Mouse (Mus musculus) fat pad, adult 2 months (tissue): Measurements from ENCODE around the gene Ankdd1a.

Experiments used
- DNase-seq: peaks from one replicate; pipeline ENCODE4 v3.0.0-alpha.2; 2011; ENCODE audit warnings: low read depth, low spot score; ENCODE audit errors: extremely low read depth

Ankdd1a gene

DNA sequence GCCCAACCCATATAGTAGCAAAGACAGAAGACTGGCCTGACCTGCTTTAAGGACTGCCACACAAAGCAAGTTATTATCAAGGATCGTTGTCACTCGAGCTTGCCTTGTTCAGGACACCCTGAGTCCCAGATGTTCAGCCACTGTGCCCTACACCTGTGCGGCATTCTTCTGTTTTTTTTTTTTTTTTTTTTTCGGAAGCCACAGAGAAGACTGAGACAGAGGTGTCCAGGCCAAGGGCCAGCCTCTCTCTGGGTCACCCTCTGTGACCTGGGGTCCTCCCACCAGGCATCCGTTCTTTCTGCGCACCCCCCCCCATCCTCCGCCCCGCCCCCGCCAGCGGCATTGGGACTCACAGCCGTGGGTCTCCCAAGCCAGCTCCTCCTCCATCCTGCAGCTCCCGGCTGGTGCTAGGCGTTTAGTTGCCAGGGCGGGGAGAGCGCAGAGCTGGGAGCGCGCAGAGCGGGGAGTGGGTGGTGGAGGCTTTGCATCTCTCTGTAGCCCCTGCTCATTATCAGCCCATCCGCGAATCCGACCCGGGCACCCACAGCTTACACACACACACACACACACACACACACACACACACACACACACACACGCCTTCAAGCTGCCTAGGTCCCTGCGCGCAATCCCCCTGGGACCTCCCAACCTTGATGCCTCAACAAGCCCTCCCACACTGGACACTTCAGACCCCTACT is at the start of gene Ankdd1a:
Gene Ankdd1a, minus strand, starts transcription at position 387 of the 698 bp plus-strand sequence.
- DNase-seq: no peak

DNA sequence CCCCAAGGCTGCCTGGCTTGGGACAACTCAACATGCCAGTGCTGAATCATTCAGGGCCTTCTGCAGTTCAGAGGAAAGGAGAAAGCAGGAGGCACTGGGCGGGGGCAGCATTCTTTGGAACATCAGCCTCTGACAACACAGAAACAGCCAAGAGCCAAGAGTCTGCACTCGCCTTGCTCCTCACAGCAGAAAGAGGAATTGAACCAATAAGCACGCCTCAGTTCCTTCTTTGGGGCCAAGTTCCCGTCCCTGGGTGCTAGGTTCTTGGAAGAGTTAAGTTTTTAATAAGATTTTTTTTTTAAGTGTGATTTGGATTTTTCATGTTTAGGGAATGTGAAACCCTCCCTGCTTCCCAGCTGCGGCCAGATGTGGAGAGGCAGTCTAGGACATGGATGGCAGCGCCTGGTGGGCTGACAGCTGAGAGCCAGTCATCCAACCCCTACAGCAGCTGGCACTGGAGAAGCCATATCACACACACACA is 49.5 kb upstream of the Ankdd1a start:
- DNase-seq: no peak

DNA sequence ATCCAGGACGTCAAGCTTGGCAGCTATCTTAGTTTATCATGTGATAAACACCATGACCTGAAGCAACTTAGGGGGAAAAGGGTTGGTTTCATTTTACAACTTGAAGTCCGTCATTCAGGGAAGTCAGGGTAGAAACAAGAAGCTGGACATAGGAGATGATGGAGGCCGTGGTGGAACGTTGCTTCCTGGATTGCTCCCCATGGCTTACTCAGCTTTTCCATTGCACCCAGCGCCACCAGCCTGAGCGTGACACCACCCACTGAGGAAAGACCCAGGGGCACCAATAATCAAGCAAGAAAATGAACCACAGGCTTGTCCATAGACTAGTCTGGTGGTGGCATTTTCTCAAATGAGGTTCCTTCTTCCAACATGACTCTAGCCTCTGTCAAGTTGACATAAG is 48.8 kb upstream of the Ankdd1a start:
- DNase-seq: no peak

DNA sequence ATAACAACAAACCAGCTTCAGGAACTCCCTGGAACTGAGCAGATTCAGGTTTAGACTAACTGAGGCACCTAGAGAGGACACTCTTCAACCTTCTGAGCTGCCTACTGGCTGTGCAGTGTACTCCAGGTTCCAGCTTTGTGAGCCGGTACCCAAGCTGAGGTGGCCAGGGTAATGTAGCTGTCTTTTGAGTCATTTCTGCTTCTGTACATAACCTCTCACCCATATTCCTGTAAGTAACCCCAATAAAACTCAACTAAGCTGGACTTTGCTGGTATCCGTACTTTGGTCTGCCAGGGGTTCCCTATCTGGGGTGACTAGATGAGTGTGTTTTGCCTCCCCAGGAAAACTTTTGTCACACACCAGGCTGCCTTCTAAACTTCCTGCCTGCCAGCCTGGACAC is 44.7 kb upstream of the Ankdd1a start:
- DNase-seq: no peak

DNA sequence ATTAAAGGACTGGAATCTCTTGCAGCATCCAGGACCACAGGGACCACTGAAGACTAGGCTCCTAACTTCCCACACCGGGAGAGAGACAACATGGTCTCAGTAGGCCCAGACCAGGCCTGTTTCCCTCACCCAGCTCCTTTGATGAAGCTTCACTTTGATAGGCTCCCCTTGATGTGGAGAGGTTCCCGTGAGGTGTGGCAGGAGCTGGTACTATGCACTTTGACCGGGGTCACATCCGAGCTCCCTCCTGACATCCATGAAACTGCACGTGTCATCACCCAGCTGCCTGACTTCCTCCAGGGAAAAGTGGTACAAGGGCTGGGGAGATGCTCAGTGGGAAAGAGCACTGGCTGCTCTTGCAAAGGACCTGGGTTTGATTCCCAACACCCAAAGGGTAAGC is 43.1 kb upstream of the Ankdd1a start:
- no peak for DNase-seq

DNA sequence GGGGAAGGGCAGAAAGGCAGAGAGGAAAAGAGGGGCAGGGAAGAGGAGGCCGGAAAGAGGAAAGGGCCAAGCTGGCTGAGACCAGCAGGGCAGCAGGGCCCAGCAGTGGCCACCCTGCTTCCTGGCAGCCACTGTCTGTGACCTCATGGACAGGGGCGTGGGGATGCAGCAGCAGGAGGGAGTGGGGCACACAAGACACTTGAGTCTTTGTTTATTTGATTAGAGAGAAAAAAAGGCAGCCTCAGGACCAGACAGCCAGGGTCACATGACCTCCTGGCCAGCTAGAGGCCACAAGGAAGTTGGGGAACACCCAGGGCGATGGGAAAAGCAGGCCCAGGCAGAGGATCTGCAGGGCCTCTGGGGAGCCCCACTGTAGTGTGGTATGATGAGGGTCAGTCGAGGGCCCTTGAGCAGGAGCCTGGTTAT is 42.1 kb upstream of the Ankdd1a start:
- no peak for DNase-seq

DNA sequence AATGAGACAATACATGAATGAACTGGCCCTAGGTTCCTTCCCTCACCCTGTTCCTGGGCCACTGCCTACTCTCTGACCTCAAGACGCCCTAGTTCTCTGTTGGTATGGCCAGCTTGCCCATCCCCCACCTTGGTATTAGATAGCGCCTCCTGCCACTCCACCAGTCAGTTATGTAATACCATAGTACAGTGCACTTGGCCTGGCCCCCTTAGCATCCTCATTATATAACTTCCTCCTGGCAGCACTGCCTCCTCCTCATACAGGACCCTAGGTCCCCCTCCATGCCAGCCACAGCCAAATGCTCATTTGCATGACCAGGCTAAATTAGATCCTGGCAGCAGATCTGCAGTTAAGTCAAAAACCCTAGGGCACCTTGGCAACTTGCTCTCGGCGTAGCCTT is 41.0 kb upstream of the Ankdd1a start:
- DNase-seq: no peak

DNA sequence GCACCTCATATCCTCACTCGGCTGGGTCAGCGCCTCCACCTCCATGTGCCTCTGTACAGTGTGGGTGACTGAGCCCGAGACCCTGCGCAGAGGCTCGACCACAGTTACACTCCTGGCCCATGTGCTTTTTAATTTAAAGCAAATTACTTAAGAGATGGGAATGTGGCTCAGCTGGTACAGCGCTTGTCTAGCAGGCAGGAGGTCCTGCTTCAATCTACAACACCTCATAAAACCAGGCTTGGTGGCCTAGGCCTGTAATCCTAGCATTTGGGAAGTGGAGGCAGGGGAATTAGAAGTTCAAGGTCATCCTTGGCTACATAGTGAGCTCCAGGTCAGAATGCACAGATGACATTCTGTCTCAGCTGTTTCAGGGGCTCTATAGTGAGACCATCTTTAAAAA is 38.8 kb upstream of the Ankdd1a start:
- no peak for DNase-seq

DNA sequence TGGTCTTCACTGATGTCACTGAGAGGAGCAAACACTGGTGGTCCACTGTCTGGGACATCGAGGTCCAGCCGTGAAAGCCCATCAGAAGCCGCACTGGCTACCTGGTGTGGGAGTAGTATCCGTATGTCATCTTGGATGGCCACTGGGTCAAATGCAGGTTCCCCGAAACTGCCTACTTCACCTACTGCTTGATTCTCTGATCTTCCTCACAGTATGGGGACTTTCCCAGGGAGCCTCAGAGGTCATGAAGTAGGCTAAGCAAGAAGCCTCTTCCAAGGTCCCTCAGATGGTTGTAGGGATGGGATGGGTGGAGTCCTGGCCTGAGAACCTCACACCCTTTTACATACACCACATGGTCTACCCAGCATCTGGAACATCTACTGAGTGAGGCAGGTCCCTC is 37.0 kb upstream of the Ankdd1a start:
- no peak for DNase-seq

DNA sequence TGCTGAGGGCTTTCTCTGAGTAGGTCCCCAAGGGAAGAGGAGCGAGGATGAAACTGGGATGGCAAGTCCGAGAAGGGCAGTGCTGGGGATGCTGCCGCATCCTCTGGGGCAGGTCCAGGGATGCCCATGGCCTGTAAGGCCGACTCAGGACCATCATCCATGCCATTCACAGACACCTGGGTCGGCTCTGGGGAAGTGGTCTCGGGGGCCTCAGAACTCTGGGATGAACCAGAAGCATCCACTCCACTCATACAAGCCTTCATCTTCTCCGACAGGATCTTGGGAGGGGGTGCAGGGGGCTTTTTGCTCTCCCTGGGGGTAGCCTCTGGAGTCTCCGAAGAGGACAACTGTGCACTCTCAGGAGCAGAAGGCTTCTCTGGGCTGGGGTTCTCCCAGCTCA is 36.4 kb upstream of the Ankdd1a start:
- DNase-seq: no peak

DNA sequence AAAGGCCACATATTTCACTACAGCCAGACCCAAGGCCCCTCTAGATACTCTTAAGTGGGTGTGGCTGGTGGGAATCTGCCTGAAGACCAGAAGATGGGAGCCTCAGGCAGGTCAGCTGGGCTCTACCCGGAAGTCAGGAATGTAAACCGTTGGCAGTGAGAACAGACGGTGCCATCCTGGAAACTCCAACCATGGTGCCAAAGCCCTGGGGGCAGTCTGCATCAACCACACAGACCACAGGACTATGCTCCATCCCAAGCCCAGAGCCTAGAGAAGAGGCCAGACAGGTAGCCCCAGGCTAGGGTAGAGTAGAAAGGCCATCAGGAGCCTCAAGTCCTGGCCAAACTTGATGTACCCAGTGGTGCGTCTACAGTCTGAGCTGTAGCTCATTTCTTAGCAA is 35.6 kb upstream of the Ankdd1a start:
- DNase-seq: no peak

DNA sequence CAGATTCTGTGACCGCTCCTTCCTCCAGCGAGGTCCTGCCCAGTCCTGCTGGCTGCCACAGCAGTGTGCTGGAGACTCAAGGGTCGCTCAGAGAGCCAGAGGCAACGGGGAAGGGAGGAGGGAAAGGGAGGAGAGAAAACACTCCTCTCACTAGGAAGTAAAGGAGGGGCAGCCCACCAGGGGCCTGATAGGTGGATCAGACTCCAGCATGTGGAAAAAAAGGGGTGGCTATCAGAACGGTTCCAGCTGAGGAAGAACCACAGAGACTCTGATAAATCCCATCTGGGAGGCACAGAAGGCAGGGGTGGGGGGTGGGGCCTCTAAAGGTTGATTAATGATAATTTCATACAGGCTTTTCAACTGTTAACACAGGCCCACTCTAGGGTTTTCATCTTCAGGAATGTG is 35.0 kb upstream of the Ankdd1a start:
- no peak for DNase-seq

DNA sequence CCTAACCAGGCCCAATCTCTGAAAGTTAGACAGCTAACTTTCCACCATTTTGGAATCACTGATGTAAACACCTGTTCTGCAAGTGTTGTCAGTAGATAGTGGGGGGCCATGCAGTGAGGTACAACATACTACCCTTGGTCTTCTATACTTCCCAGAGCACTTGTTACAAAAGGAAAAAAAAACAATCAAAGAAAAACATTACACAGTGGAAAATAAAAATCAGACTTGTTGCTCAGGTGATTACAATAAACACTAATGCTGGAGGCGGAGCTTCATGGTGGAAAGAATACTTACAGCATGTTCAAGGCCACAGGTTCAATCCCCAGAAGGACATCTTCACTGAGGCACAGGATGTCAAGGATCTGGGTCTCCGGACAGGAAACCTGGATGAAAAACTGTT is 32.7 kb upstream of the Ankdd1a start:
- DNase-seq: no peak

DNA sequence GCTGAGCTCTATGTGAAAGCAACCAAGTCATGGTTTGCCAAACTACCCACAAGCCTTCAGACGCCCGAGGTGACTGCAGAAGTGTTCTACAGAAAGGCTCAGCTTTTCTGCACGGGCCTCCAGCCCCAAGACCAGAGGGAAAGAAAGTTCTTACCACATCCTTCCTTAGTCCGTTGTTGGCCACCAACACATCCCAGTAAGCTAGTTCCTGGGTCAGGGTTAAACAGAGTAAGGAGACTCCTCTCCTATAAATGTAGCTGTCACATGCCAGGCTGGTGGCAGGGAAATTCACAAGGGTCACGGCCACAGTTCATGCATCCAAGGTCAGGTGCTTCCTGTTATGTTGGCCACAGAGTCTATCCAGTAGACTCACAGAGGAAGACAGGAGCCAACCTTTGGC is 32.1 kb upstream of the Ankdd1a start:
- DNase-seq: no peak

DNA sequence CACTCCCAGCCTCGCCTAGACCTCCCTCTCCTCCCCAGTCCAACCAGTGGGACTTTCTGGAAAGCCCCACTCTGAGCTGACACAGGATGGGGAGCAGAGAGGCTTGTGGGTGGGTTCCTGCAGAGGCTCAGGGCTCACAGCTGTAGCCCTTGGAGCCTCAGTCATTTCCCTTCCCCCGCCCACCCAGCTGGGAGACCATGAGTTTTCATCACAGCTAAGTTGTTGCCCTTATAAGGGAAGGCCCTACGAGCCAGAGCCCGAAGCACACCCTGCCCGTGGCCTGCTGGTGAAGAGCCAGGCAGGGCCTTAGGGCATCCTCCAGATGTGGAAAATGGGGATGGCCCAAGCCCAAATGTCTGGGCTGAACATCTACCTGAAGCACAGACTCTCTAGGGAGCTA is 31.0 kb upstream of the Ankdd1a start:
- DNase-seq: no peak

DNA sequence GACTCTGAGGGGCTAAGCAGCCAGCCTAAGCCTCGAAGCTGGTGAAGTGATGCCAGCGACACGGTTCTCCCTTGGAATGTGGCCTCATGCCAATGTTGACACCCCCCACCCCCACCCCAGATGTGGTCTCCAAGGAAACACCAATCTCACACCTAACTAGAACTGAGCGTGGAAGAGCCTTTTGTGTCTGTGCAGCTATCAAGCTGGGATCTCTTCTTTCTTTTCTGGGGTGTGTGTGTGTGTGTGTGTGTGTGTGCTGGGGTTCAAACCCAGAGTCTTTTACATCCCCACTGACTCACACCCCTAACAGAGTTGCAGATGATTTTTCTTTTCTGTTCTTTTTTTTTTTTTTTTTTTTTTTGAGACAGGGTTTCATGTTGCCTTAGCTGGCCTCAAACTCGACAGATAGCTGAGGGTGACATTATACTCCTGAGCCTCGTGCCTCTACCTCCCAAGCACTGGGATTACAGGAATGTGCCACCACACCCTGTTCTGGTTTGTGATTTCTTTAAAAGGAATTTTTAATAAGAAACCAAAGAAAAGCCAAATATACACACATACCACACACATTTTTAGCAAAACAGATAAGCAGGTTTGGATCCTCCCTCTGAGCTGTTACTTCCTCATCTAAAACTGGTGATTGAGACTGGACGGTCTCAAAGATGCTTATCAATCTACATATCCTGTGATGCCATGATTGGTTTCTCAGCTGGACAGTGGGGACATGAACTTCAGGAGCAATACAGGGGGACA is 30.3 kb upstream of the Ankdd1a start:
- DNase-seq: no peak

DNA sequence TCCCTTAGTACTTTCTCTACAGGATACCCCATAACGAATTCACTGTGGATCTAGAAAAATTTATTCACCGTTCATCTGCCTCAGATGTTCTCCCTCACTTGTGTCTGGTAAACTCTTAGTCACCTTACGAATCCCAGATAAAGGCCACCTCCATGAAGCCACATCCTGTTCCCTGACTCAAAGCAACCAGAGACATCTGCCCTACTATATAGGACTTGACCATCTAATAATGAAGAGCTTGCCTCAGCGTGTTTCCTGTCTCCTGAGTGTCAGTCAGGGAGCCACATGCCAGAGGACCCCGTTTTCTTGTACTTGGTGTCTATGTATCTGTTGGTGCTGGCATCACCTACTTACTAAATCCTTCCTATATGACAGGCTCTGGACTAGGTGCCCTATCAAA is 29.6 kb upstream of the Ankdd1a start:
- DNase-seq: no peak

DNA sequence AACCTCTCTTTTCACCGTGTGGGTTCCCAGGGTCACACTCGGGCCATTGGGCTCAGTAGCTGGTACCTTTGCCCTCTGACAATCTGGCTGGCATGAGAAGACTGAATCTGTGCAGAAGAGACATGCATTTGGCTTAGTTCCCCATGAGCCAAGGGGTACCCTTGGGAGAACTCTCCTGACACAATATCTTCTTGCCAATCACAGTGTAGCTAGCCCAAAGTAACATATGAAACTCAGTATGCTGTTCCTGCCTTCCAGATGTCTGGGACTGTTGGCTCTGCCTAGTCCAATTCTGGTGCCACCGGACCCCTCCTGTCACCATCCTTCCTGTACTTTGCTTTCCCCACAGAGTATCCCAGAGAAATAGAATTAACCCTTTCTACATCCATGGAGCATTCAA is 29.1 kb upstream of the Ankdd1a start:
- DNase-seq: no peak

DNA sequence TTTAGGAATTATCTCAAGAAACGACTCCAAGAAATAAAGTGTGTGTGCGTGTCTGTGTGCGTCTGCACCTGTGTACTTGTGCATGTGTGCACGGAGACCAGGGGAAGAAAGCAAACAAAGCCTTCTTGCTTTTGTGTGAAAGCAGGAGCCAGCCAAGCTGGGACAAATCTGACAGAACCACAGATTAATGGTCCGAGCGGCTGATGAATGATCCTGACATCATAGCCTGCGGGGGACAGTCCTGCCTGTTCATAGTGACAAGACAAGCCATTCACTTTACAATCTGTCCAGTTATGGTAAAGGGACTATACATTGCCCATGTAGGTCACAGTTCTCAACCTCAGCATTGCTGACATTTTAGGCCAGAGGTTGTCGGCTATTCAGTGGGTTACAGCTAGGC is 28.3 kb upstream of the Ankdd1a start:
- DNase-seq: no peak

DNA sequence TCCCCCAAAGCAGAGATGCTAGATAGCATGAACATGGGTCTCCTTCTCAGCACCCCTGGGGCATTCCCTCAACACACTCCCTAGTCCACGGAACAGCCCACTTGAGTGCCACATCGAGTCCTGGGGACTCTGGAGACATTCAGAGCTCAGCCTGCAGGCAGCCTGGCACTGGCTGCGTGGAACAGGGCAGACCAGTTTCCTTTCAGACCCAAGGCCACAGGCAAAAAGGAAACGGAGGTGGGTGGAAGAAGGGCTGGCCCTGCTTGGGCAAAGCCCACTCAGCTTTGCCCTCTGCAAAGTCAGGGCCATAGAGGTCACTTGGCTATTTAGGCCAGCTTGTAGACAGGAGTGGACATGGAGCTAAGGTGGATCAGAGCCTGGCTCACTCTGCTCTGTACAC is 27.9 kb upstream of the Ankdd1a start:
- DNase-seq: no peak

DNA sequence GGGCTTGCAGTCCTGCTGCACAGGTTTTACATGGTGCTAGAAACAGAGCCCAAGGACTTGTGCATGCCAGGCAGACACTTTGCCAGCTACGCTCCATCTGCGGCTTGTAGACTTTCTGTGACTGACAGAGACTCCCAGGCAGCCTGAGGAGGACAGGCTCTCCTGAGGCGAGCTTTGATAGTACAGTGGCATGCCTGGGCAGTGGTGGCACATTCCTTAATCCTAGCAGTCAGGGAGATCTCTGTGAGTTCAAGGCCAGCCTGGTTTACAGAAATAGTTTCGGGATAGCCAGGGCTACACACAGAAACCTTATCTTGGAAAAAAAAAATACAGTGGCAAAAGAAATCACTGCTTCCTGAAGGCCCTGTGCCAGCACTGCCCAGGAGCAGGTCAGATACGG is 27.1 kb upstream of the Ankdd1a start:
- no peak for DNase-seq

DNA sequence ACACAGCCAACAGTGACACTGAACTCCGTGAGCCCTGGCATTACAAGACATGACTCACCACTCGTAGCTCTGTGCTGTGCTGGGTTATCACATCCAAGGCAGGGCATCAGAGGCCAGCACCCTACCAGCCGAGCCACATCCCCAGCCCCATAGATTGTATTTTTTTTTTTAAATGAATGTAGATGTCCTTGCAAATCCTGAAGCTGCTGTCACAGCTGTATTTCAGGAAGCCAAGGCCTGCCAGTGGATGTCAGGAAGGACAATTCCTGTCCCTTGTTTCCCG is 26.4 kb upstream of the Ankdd1a start:
- no peak for DNase-seq
